Mouse (Mus musculus): Measurements from ENCODE around the gene Sla2. TPM values are rescaled to one million over a fixed set of nuclear protein-coding genes. Genes with fewer than 3 reads are reported as not detected.
"Not testable (repeated sequence)": the region's sequence is repeated elsewhere in the genome, so short reads cannot be mapped to it uniquely, and the experiment has no call there.

The Sla2 gene
- polyA plus RNA-seq, 1 experiment from 2014 or later = 11.6 TPM

- DNase-seq (ENCODE audit: low spot score); H3K36me3 ChIP-seq (ENCODE audit: control insufficient read depth, insufficient read depth, low read length); H3K9me3 ChIP-seq (ENCODE audit: control insufficient read depth, low read length); ATAC-seq (replicated peaks; ENCODE audit: low FRiP score); H3K4me2 ChIP-seq; H3K27me3 ChIP-seq (replicated peaks; ENCODE audit: control insufficient read depth, insufficient read depth, low read length); H3K9ac ChIP-seq (ENCODE audit: low read depth, low read length); H3K4me3 ChIP-seq (ENCODE audit: low read depth, low read length): not testable (repeated sequence)
- Histone ChIP-seq H3K4me1 (replicated peaks; ENCODE audit: control insufficient read depth, insufficient read depth, low read length) (peaks cover 36% of the 10 kb centered on the region), H3K27ac (ENCODE audit: low read depth, low read length) (peak overlapping the region; percentile 78)
- WGBS = 82% methylated on average over 4 of the region's 4 CpGs
These were observed 38.1 kb upstream of the Sla2 start for GRCm38 (mm10) chr2:156925075-156925474.

GRCm38 (mm10) chr2:156924210-156924898 is 37.4 kb upstream of the Sla2 start:
- Histone ChIP-seq H3K4me2 (peak overlapping the region; percentile 36; the same call in 1 of the 2 replicates), H3K4me1 (replicated peaks; ENCODE audit: control insufficient read depth, insufficient read depth, low read length) (peaks cover 36% of the 10 kb centered on the region), H3K9me3 (ENCODE audit: control insufficient read depth, low read length) (no peaks in the 10 kb centered on the region), H3K27ac (ENCODE audit: low read depth, low read length) (peak overlapping the region; percentile 78), H3K36me3 (ENCODE audit: control insufficient read depth, insufficient read depth, low read length) (no peaks in the 10 kb centered on the region; the same call in 1 of the 2 replicates), H3K27me3 (replicated peaks; ENCODE audit: control insufficient read depth, insufficient read depth, low read length) (no peaks in the 10 kb centered on the region), H3K4me3 (ENCODE audit: low read depth, low read length) (no peak overlapping the region), H3K9ac (ENCODE audit: low read depth, low read length) (no peak overlapping the region)
- DNase-seq (ENCODE audit: low spot score) (no peak), ATAC-seq (replicated peaks; ENCODE audit: low FRiP score) (peak; percentile 92)
- WGBS = 30% methylated on average over 3 of the region's 3 CpGs

GRCm38 (mm10) chr2:156923057-156923456 is 36.1 kb upstream of the Sla2 start:
- 76% methylated on average over 5 of the region's 5 CpGs for WGBS
- no peak for DNase-seq (ENCODE audit: low spot score)
- Histone ChIP-seq H3K4me1 (replicated peaks; ENCODE audit: control insufficient read depth, insufficient read depth, low read length) (peaks cover 40% of the 10 kb centered on the region), H3K9ac (ENCODE audit: low read depth, low read length) (peak overlapping the region; percentile 13; the same call in 1 of the 2 replicates), H3K9me3 (ENCODE audit: control insufficient read depth, low read length) (no peaks in the 10 kb centered on the region), H3K4me3 (ENCODE audit: low read depth, low read length) (no peak overlapping the region), H3K27me3 (replicated peaks; ENCODE audit: control insufficient read depth, insufficient read depth, low read length) (no peaks in the 10 kb centered on the region), H3K4me2 (no peak overlapping the region), H3K36me3 (ENCODE audit: control insufficient read depth, insufficient read depth, low read length) (no peaks in the 10 kb centered on the region), H3K27ac (ENCODE audit: low read depth, low read length) (no peak overlapping the region; the same call in 1 of the 2 replicates)
- no peak for ATAC-seq (replicated peaks; ENCODE audit: low FRiP score)

- no peak overlapping the region for H3K4me3 ChIP-seq (ENCODE audit: low read depth, low read length)
- H3K4me2 ChIP-seq = no peak overlapping the region
- no peaks in the 10 kb centered on the region for H3K9me3 ChIP-seq (ENCODE audit: control insufficient read depth, low read length)
- no peak overlapping the region for H3K9ac ChIP-seq (ENCODE audit: low read depth, low read length)
- peaks cover 30% of the 10 kb centered on the region for H3K4me1 ChIP-seq (replicated peaks; ENCODE audit: control insufficient read depth, insufficient read depth, low read length)
- H3K27ac ChIP-seq (ENCODE audit: low read depth, low read length) = no peak overlapping the region
- DNase-seq (ENCODE audit: low spot score) (no peak), ATAC-seq (replicated peaks; ENCODE audit: low FRiP score) (no peak)
- no peaks in the 10 kb centered on the region for H3K27me3 ChIP-seq (replicated peaks; ENCODE audit: control insufficient read depth, insufficient read depth, low read length)
- 32% methylated on average over 2 of the region's 2 CpGs for WGBS
- H3K36me3 ChIP-seq (ENCODE audit: control insufficient read depth, insufficient read depth, low read length) = no peaks in the 10 kb centered on the region
These were observed 32.8 kb upstream of the Sla2 start for GRCm38 (mm10) chr2:156919796-156920195.

GRCm38 (mm10) chr2:156919191-156919590 is 32.2 kb upstream of the Sla2 start:
- not testable (repeated sequence) for H3K27ac ChIP-seq (ENCODE audit: low read depth, low read length); H3K4me3 ChIP-seq (ENCODE audit: low read depth, low read length); H3K9ac ChIP-seq (ENCODE audit: low read depth, low read length); DNase-seq (ENCODE audit: low spot score); H3K9me3 ChIP-seq (ENCODE audit: control insufficient read depth, low read length); H3K36me3 ChIP-seq (ENCODE audit: control insufficient read depth, insufficient read depth, low read length); H3K4me2 ChIP-seq; H3K27me3 ChIP-seq (replicated peaks; ENCODE audit: control insufficient read depth, insufficient read depth, low read length); ATAC-seq (replicated peaks; ENCODE audit: low FRiP score)
- WGBS = 72% methylated on average over 11 of the region's 11 CpGs
- H3K4me1 ChIP-seq (replicated peaks; ENCODE audit: control insufficient read depth, insufficient read depth, low read length) = peaks cover 25% of the 10 kb centered on the region

GRCm38 (mm10) chr2:156918562-156918961 is 31.6 kb upstream of the Sla2 start:
- Histone ChIP-seq H3K27me3 (replicated peaks; ENCODE audit: control insufficient read depth, insufficient read depth, low read length) (no peaks in the 10 kb centered on the region), H3K4me3 (ENCODE audit: low read depth, low read length) (no peak overlapping the region), H3K9me3 (ENCODE audit: control insufficient read depth, low read length) (no peaks in the 10 kb centered on the region), H3K4me2 (no peak overlapping the region), H3K27ac (ENCODE audit: low read depth, low read length) (no peak overlapping the region), H3K4me1 (replicated peaks; ENCODE audit: control insufficient read depth, insufficient read depth, low read length) (peaks cover 22% of the 10 kb centered on the region), H3K36me3 (ENCODE audit: control insufficient read depth, insufficient read depth, low read length) (no peaks in the 10 kb centered on the region), H3K9ac (ENCODE audit: low read depth, low read length) (no peak overlapping the region)
- ATAC-seq (replicated peaks; ENCODE audit: low FRiP score) (no peak; the same call in 1 of the 2 replicates), DNase-seq (ENCODE audit: low spot score) (no peak)
- WGBS = 34% methylated on average over 4 of the region's 4 CpGs

GRCm38 (mm10) chr2:156916419-156917125 is 29.6 kb upstream of the Sla2 start:
- Histone ChIP-seq H3K4me2 (no peak overlapping the region), H3K36me3 (ENCODE audit: control insufficient read depth, insufficient read depth, low read length) (no peaks in the 10 kb centered on the region), H3K27ac (ENCODE audit: low read depth, low read length) (no peak overlapping the region), H3K27me3 (replicated peaks; ENCODE audit: control insufficient read depth, insufficient read depth, low read length) (no peaks in the 10 kb centered on the region), H3K9ac (ENCODE audit: low read depth, low read length) (no peak overlapping the region), H3K9me3 (ENCODE audit: control insufficient read depth, low read length) (no peaks in the 10 kb centered on the region), H3K4me1 (replicated peaks; ENCODE audit: control insufficient read depth, insufficient read depth, low read length) (peaks cover 16% of the 10 kb centered on the region), H3K4me3 (ENCODE audit: low read depth, low read length) (no peak overlapping the region)
- WGBS = 89% methylated on average over 3 of the region's 3 CpGs
- DNase-seq (ENCODE audit: low spot score) (no peak), ATAC-seq (replicated peaks; ENCODE audit: low FRiP score) (no peak)

- H3K4me2 ChIP-seq = no peak overlapping the region
- H3K27me3 ChIP-seq (replicated peaks; ENCODE audit: control insufficient read depth, insufficient read depth, low read length) = no peaks in the 10 kb centered on the region
- H3K9ac ChIP-seq (ENCODE audit: low read depth, low read length) = no peak overlapping the region
- no peak overlapping the region for H3K27ac ChIP-seq (ENCODE audit: low read depth, low read length)
- no peaks in the 10 kb centered on the region for H3K36me3 ChIP-seq (ENCODE audit: control insufficient read depth, insufficient read depth, low read length)
- H3K4me1 ChIP-seq (replicated peaks; ENCODE audit: control insufficient read depth, insufficient read depth, low read length) = peaks cover 16% of the 10 kb centered on the region
- no peaks in the 10 kb centered on the region for H3K9me3 ChIP-seq (ENCODE audit: control insufficient read depth, low read length)
- no peak for ATAC-seq (replicated peaks; ENCODE audit: low FRiP score)
- 53% methylated on average over 3 of the region's 3 CpGs for WGBS
- DNase-seq (ENCODE audit: low spot score) = no peak
- H3K4me3 ChIP-seq (ENCODE audit: low read depth, low read length) = no peak overlapping the region
These were observed 28.6 kb upstream of the Sla2 start for GRCm38 (mm10) chr2:156915559-156915958.
